Mouse (Mus musculus) heart, adult 2 months (tissue): ENCODE data around the gene Adamtsl1. TPM values are rescaled to one million over a fixed set of nuclear protein-coding genes. Genes with fewer than 3 reads are reported as not detected.

Experiments
- DNase-seq, 2 experiments: peaks; one replicate each; pipeline ENCODE4 v3.0.0; 2021
- H3K27ac ChIP-seq: fragments of 200-600 bp; 2 replicates; pipeline ENCODE4 v1.8.1; 2022
- H3K27me3 ChIP-seq: fragments of 200-500 bp; 2 replicates; pipeline ENCODE4 v1.6.1; 2012; ENCODE audit warnings: mild to moderate bottlenecking, low read length, inconsistent platforms, mixed read lengths; ENCODE audit not compliant: control insufficient read depth, insufficient read depth
- H3K36me3 ChIP-seq: fragments of 200-500 bp; 2 replicates; pipeline ENCODE4 v1.6.1; 2012; ENCODE audit warnings: low read length, inconsistent platforms; ENCODE audit not compliant: control insufficient read depth, insufficient read depth
- H3K4me1 ChIP-seq: fragments of 200-500 bp; 2 replicates; pipeline ENCODE4 v1.6.1; 2011; ENCODE audit warnings: low read length; ENCODE audit not compliant: control insufficient read depth, insufficient read depth
- H3K4me3 ChIP-seq: fragments of 200-600 bp; 2 replicates; pipeline ENCODE4 v1.8.1; 2022
- H3K79me2 ChIP-seq: fragments of 200-500 bp; replicated peaks from 2 replicates; pipeline ENCODE4 v1.6.1; 2012; ENCODE audit warnings: mild to moderate bottlenecking, inconsistent platforms, low read length, moderate library complexity, mixed read lengths; ENCODE audit not compliant: control insufficient read depth, insufficient read depth
- H3K9ac ChIP-seq: fragments of 200-500 bp; 2 replicates; pipeline ENCODE4 v1.6.1; 2012; ENCODE audit warnings: low read depth, mild to moderate bottlenecking, control low read depth, inconsistent platforms, low read length, mixed read lengths
- CTCF ChIP-seq: fragments of 200-600 bp; IDR thresholded peaks from 2 replicates; pipeline ENCODE4 v1.8.1; 2022; ENCODE audit warnings: antibody characterized with exemption, mild to moderate bottlenecking, moderate library complexity
- EP300 ChIP-seq: fragments of 200-500 bp; IDR thresholded peaks from 2 replicates; pipeline ENCODE4 v1.6.1; 2011; ENCODE audit warnings: low read depth, low read length, control low read depth; ENCODE audit not compliant: insufficient read depth
- POLR2A ChIP-seq: fragments of 200-500 bp; IDR thresholded peaks from 2 replicates; pipeline ENCODE4 v1.6.1; 2011; ENCODE audit warnings: mild to moderate bottlenecking, low read depth, low read length, control low read depth; ENCODE audit not compliant: insufficient read depth
- WGBS: fragments of 180-500 bp; shearing (Covaris S2); methylation state at CpG from one replicate; pipeline ENCODE4 v1.1.7; 2018; 5-methylcytosine and 5-hydroxymethylcytosine counted together
- intact Hi-C: fragments of 180-260 bp; cut with DNase I; formaldehyde crosslinking; loops from one replicate; pipeline ENCODE4 v1.15.1; 2025
- polyA plus RNA-seq: library from polyadenylated mRNA; depleted of rRNA; stranded (reverse); fragments of >200 nt; gene quantifications from 2 replicates; pipeline ENCODE4 v1.2.3, GENCODE M21; 2012
- total RNA-seq, 2 experiments: library from RNA; stranded (reverse); gene quantifications; 2 replicates each; pipeline ENCODE4 v1.2.3; 2021

The Adamtsl1 gene
- total and polyA plus RNA-seq, 3 experiments: 2.2 to 3.2 (median 2.4) TPM

- H3K27me3 ChIP-seq: no peaks in the 10 kb centered on the region
- intact Hi-C loops: no loop called here
- no peak overlapping the region for H3K27ac ChIP-seq
- no peaks in the 10 kb centered on the region for H3K4me1 ChIP-seq
- no peaks in the 10 kb centered on the region for H3K36me3 ChIP-seq
- no peaks in the 10 kb centered on the region for H3K79me2 ChIP-seq
- H3K4me3 ChIP-seq: no peak overlapping the region
- no peak overlapping the region for H3K9ac ChIP-seq
- TF ChIP-seq CTCF (no peak), EP300 (no peak), POLR2A (no peak)
- whole genome bisulfite sequencing: 70% methylated on average over 6 of the region's 6 CpGs
- no peak for DNase-seq
Measured at GRCm38 (mm10) chr4:85879376-85879775, 365.4 kb downstream of the Adamtsl1 start.

- WGBS: 85% methylated on average over 4 of the region's 4 CpGs
- intact Hi-C loops: no loop called here
- H3K9ac ChIP-seq: no peak overlapping the region
- no peak overlapping the region for H3K27ac ChIP-seq
- no peak overlapping the region for H3K4me3 ChIP-seq
- no peak for DNase-seq
- no peaks in the 10 kb centered on the region for H3K36me3 ChIP-seq
- no peaks in the 10 kb centered on the region for H3K79me2 ChIP-seq
- no peak for TF ChIP-seq POLR2A
- no peak for TF ChIP-seq EP300
- TF ChIP-seq CTCF: no peak
- H3K27me3 ChIP-seq: no peaks in the 10 kb centered on the region
- no peaks in the 10 kb centered on the region for H3K4me1 ChIP-seq
Measured at GRCm38 (mm10) chr4:85881318-85881717, 367.3 kb downstream of the Adamtsl1 start.

- Histone ChIP-seq H3K4me1 (no peaks in the 10 kb centered on the region), H3K79me2 (no peaks in the 10 kb centered on the region), H3K36me3 (no peaks in the 10 kb centered on the region), H3K27ac (no peak overlapping the region), H3K4me3 (no peak overlapping the region), H3K27me3 (no peaks in the 10 kb centered on the region), H3K9ac (no peak overlapping the region)
- TF ChIP-seq CTCF (no peak), POLR2A (no peak), EP300 (no peak)
- 34% methylated on average over 4 of the region's 4 CpGs for WGBS
- intact Hi-C loops: no loop called here
- DNase-seq: no peak
Measured at GRCm38 (mm10) chr4:85884031-85884430, 370.1 kb downstream of the Adamtsl1 start.

GRCm38 (mm10) chr4:85889877-85890598, 376.1 kb downstream of the Adamtsl1 start:
- no peak for DNase-seq
- no peak for TF ChIP-seq CTCF
- no peak for TF ChIP-seq POLR2A
- TF ChIP-seq EP300: no peak
- no peaks in the 10 kb centered on the region for H3K27me3 ChIP-seq
- H3K9ac ChIP-seq: no peak overlapping the region
- 60% methylated on average over 2 of the region's 2 CpGs for WGBS
- H3K4me3 ChIP-seq: no peak overlapping the region
- no peaks in the 10 kb centered on the region for H3K36me3 ChIP-seq
- H3K79me2 ChIP-seq: no peaks in the 10 kb centered on the region
- H3K27ac ChIP-seq: no peak overlapping the region
- H3K4me1 ChIP-seq: no peaks in the 10 kb centered on the region
- intact Hi-C loops: no loop called here

- DNase-seq: no peak
- Histone ChIP-seq H3K4me1 (no peaks in the 10 kb centered on the region), H3K36me3 (no peaks in the 10 kb centered on the region), H3K27ac (no peak overlapping the region), H3K9ac (no peak overlapping the region), H3K4me3 (no peak overlapping the region), H3K27me3 (no peaks in the 10 kb centered on the region), H3K79me2 (no peaks in the 10 kb centered on the region)
- intact Hi-C loops: no loop called here
- no peak for TF ChIP-seq CTCF
- TF ChIP-seq POLR2A: no peak
- TF ChIP-seq EP300: no peak
- WGBS: 44% methylated on average over 4 of the region's 4 CpGs
Measured at GRCm38 (mm10) chr4:85901316-85901715, 387.3 kb downstream of the Adamtsl1 start.

- no peak for DNase-seq
- Histone ChIP-seq H3K4me3 (no peak overlapping the region), H3K27ac (no peak overlapping the region), H3K79me2 (no peaks in the 10 kb centered on the region), H3K27me3 (no peaks in the 10 kb centered on the region), H3K9ac (no peak overlapping the region), H3K4me1 (no peaks in the 10 kb centered on the region), H3K36me3 (no peaks in the 10 kb centered on the region)
- 82% methylated on average over 5 of the region's 5 CpGs for WGBS
- intact Hi-C loops: no loop called here
- TF ChIP-seq EP300 (no peak), CTCF (no peak), POLR2A (no peak)
Measured at GRCm38 (mm10) chr4:85904217-85904616, 390.2 kb downstream of the Adamtsl1 start.
